Mouse (Mus musculus) brain, embryonic 14.5 days (tissue): ENCODE measurements around the gene Rgs12.

Experiments
- CTCF ChIP-seq: fragments of 200-500 bp; IDR thresholded peaks from 2 replicates; pipeline ENCODE4 v1.5.1; 2012; ENCODE audit warnings: inconsistent platforms, mild to moderate bottlenecking, moderate library complexity, borderline replicate concordance; ENCODE audit not compliant: insufficient read depth, insufficient read length; ENCODE audit errors: extremely low read depth
- POLR2A ChIP-seq: fragments of 200-500 bp; IDR thresholded peaks from 2 replicates; pipeline ENCODE4 v1.6.1; 2012; ENCODE audit warnings: mild to moderate bottlenecking, inconsistent platforms, borderline replicate concordance; ENCODE audit not compliant: poor library complexity, insufficient read depth, insufficient read length, severe bottlenecking; ENCODE audit errors: extremely low read depth

GRCm38 (mm10) chr5:34976540-34977292, 27.5 kb downstream of the Rgs12 start:
- TF ChIP-seq CTCF: no peak
- TF ChIP-seq POLR2A: no peak
